Mouse (Mus musculus) bone marrow macrophage, adult 2 months (primary cell): ENCODE data around the gene Ndufb10.

Experiments used
- CTCF ChIP-seq: IDR thresholded peaks from 2 replicates; pipeline ENCODE4 v1.5.1; 2012; ENCODE audit warnings: low read depth, mild to moderate bottlenecking, low read length, moderate library complexity
- POLR2A ChIP-seq: IDR thresholded peaks from 2 replicates; pipeline ENCODE4 v1.6.1; 2012; ENCODE audit warnings: mild to moderate bottlenecking, low read depth, low read length, borderline replicate concordance

- TF ChIP-seq CTCF (no peak), POLR2A (peak; percentile 92; the same call in 1 of the 2 replicates)
Observed at GRCm38 (mm10) chr17:24736330-24737051, 12.2 kb upstream of the Ndufb10 start, which contains the start of gene Msrb1.
